Mouse (Mus musculus): ENCODE measurements at regions not wholly inside any gene's neighbourhood (a gene's known extent, or its start where the extent isn't known, plus 50 kb on each side); places are given as distances from the start of the nearest gene placed in this dataset.
A peak's percentile ranks its signal among the peaks of the same experiment; 100 is the strongest.

GRCm38 (mm10) chr4:70010466-70010865 is 399.8 kb downstream of the Cdk5rap2 start:
- no peaks in the 10 kb centered on the region for H3K27me3 ChIP-seq (ENCODE audit: insufficient read depth, low read length)
- no peak overlapping the region for H3K27ac ChIP-seq (ENCODE audit: low read depth, low read length)
- no peak overlapping the region for H3K9ac ChIP-seq (replicated peaks; ENCODE audit: low read length, poor library complexity, severe bottlenecking)
- H3K4me1 ChIP-seq (ENCODE audit: insufficient read depth, low read length) = no peaks in the 10 kb centered on the region
- no peak overlapping the region for H3K4me3 ChIP-seq (ENCODE audit: low read depth, low read length)
- WGBS = 38% methylated on average over 1 of the region's 1 CpGs
- no peaks in the 10 kb centered on the region for H3K36me3 ChIP-seq (ENCODE audit: insufficient read depth, low read length)
- ATAC-seq (ENCODE audit: low FRiP score) = no peak
- no peak overlapping the region for H3K4me2 ChIP-seq (ENCODE audit: low read depth, low read length, poor library complexity, severe bottlenecking)
- no peak for TF ChIP-seq CTCF (IDR thresholded peaks at IDR 0.05)
- H3K9me3 ChIP-seq (ENCODE audit: low read length) = no peaks in the 10 kb centered on the region
- DNase-seq (ENCODE audit: low spot score) = no peak

- no peak for TF ChIP-seq CTCF (IDR thresholded peaks at IDR 0.05)
- Histone ChIP-seq H3K36me3 (ENCODE audit: insufficient read depth, low read length) (no peaks in the 10 kb centered on the region), H3K4me3 (ENCODE audit: low read depth, low read length) (no peak overlapping the region), H3K9me3 (ENCODE audit: low read length) (0 out of 2 replicates have a peak, but pooled peaks cover 3% of the 10 kb centered on the region), H3K4me2 (ENCODE audit: low read depth, low read length, poor library complexity, severe bottlenecking) (no peak overlapping the region), H3K27me3 (ENCODE audit: insufficient read depth, low read length) (no peaks in the 10 kb centered on the region), H3K27ac (ENCODE audit: low read depth, low read length) (no peak overlapping the region), H3K9ac (replicated peaks; ENCODE audit: low read length, poor library complexity, severe bottlenecking) (no peak overlapping the region), H3K4me1 (ENCODE audit: insufficient read depth, low read length) (no peaks in the 10 kb centered on the region)
- no peak for DNase-seq (ENCODE audit: low spot score)
- no peak for ATAC-seq (ENCODE audit: low FRiP score)
Observed at GRCm38 (mm10) chr4:70004966-70005365, 405.3 kb downstream of the Cdk5rap2 start.

GRCm38 (mm10) chr4:69993226-69993625 is 417.0 kb downstream of the Cdk5rap2 start:
- TF ChIP-seq CTCF (IDR thresholded peaks at IDR 0.05) = no peak
- DNase-seq (ENCODE audit: low spot score) (no peak), ATAC-seq (ENCODE audit: low FRiP score) (no peak)
- no peaks in the 10 kb centered on the region for H3K4me1 ChIP-seq (ENCODE audit: insufficient read depth, low read length)
- H3K4me3 ChIP-seq (ENCODE audit: low read depth, low read length) = no peak overlapping the region
- no peaks in the 10 kb centered on the region for H3K27me3 ChIP-seq (ENCODE audit: insufficient read depth, low read length)
- 86% methylated on average over 3 of the region's 3 CpGs for WGBS
- no peaks in the 10 kb centered on the region for H3K9me3 ChIP-seq (ENCODE audit: low read length)
- no peak overlapping the region for H3K4me2 ChIP-seq (ENCODE audit: low read depth, low read length, poor library complexity, severe bottlenecking)
- no peak overlapping the region for H3K9ac ChIP-seq (replicated peaks; ENCODE audit: low read length, poor library complexity, severe bottlenecking)
- no peak overlapping the region for H3K27ac ChIP-seq (ENCODE audit: low read depth, low read length)
- H3K36me3 ChIP-seq (ENCODE audit: insufficient read depth, low read length) = no peaks in the 10 kb centered on the region

- H3K27ac ChIP-seq (ENCODE audit: low read depth, low read length) = no peak overlapping the region
- H3K9me3 ChIP-seq (ENCODE audit: low read length) = no peaks in the 10 kb centered on the region
- 40% methylated on average over 2 of the region's 2 CpGs for WGBS
- DNase-seq (ENCODE audit: low spot score) (no peak), ATAC-seq (ENCODE audit: low FRiP score) (no peak)
- no peaks in the 10 kb centered on the region for H3K36me3 ChIP-seq (ENCODE audit: insufficient read depth, low read length)
- H3K4me1 ChIP-seq (ENCODE audit: insufficient read depth, low read length) = no peaks in the 10 kb centered on the region
- no peak overlapping the region for H3K4me2 ChIP-seq (ENCODE audit: low read depth, low read length, poor library complexity, severe bottlenecking)
- TF ChIP-seq CTCF (IDR thresholded peaks at IDR 0.05) = no peak
- H3K9ac ChIP-seq (replicated peaks; ENCODE audit: low read length, poor library complexity, severe bottlenecking) = no peak overlapping the region
- H3K4me3 ChIP-seq (ENCODE audit: low read depth, low read length) = no peak overlapping the region
- no peaks in the 10 kb centered on the region for H3K27me3 ChIP-seq (ENCODE audit: insufficient read depth, low read length)
Observed at GRCm38 (mm10) chr4:69974208-69974607, 436.0 kb downstream of the Cdk5rap2 start.

GRCm38 (mm10) chr4:69973566-69973965 is 436.7 kb downstream of the Cdk5rap2 start:
- Histone ChIP-seq H3K27ac (ENCODE audit: low read depth, low read length) (no peak overlapping the region), H3K4me1 (ENCODE audit: insufficient read depth, low read length) (no peaks in the 10 kb centered on the region), H3K36me3 (ENCODE audit: insufficient read depth, low read length) (no peaks in the 10 kb centered on the region), H3K9me3 (ENCODE audit: low read length) (no peaks in the 10 kb centered on the region), H3K4me3 (ENCODE audit: low read depth, low read length) (no peak overlapping the region), H3K9ac (replicated peaks; ENCODE audit: low read length, poor library complexity, severe bottlenecking) (no peak overlapping the region), H3K27me3 (ENCODE audit: insufficient read depth, low read length) (no peaks in the 10 kb centered on the region), H3K4me2 (ENCODE audit: low read depth, low read length, poor library complexity, severe bottlenecking) (no peak overlapping the region)
- ATAC-seq (ENCODE audit: low FRiP score) (no peak), DNase-seq (ENCODE audit: low spot score) (no peak)
- WGBS = 50% methylated on average over 6 of the region's 6 CpGs
- no peak for TF ChIP-seq CTCF (IDR thresholded peaks at IDR 0.05)

GRCm38 (mm10) chr4:69971721-69972120 is 438.5 kb downstream of the Cdk5rap2 start:
- no peak overlapping the region for H3K27ac ChIP-seq (ENCODE audit: low read depth, low read length)
- H3K36me3 ChIP-seq (ENCODE audit: insufficient read depth, low read length) = no peaks in the 10 kb centered on the region
- peak; percentile 57 for TF ChIP-seq CTCF (IDR thresholded peaks at IDR 0.05)
- no peak overlapping the region for H3K9ac ChIP-seq (replicated peaks; ENCODE audit: low read length, poor library complexity, severe bottlenecking)
- H3K4me3 ChIP-seq (ENCODE audit: low read depth, low read length) = no peak overlapping the region
- WGBS = 79% methylated on average over 3 of the region's 3 CpGs
- H3K9me3 ChIP-seq (ENCODE audit: low read length) = no peaks in the 10 kb centered on the region
- no peaks in the 10 kb centered on the region for H3K4me1 ChIP-seq (ENCODE audit: insufficient read depth, low read length)
- H3K4me2 ChIP-seq (ENCODE audit: low read depth, low read length, poor library complexity, severe bottlenecking) = no peak overlapping the region
- DNase-seq (ENCODE audit: low spot score) (peak; percentile 15), ATAC-seq (ENCODE audit: low FRiP score) (no peak)
- no peaks in the 10 kb centered on the region for H3K27me3 ChIP-seq (ENCODE audit: insufficient read depth, low read length)
